Mouse (Mus musculus) CH12.LX (cell line): ENCODE results near the gene Fbxo47.

Source experiments
- CHD1 ChIP-seq: IDR thresholded peaks from 2 replicates; pipeline ENCODE4 v1.6.1; 2012; ENCODE audit warnings: low read depth, low read length, improper control_type of control experiment, inconsistent platforms
- CTCF ChIP-seq, 2 experiments: IDR thresholded peaks in 1 of 2; conservative IDR thresholded peaks in 1 of 2; 2 replicates each; pipeline ENCODE4 v1.5.1; 2011 to 2012; ENCODE audit warnings: low read depth in 2 of 2, low read length in 2 of 2, improper control_type of control experiment in 1 of 2, inconsistent platforms in 1 of 2, mild to moderate bottlenecking in 1 of 2, moderate library complexity in 1 of 2
- POLR2A ChIP-seq: IDR thresholded peaks from 2 replicates; pipeline ENCODE4 v1.6.1; 2011; ENCODE audit warnings: low read depth, mild to moderate bottlenecking, improper control_type of control experiment, low read length
- POLR2AphosphoS2 ChIP-seq: IDR thresholded peaks from 2 replicates; pipeline ENCODE4 v1.6.1; 2011; ENCODE audit warnings: low read depth, low read length, improper control_type of control experiment
- TCF12 ChIP-seq: IDR thresholded peaks from 2 replicates; pipeline ENCODE4 v1.6.1; 2014; ENCODE audit warnings: low read depth, mild to moderate bottlenecking, inconsistent platforms, low read length, improper control_type of control experiment

- TF ChIP-seq CHD1, result no peak
- TF ChIP-seq TCF12, result no peak
- no peak for TF ChIP-seq POLR2A
- TF ChIP-seq POLR2AphosphoS2, result no peak
- TF ChIP-seq CTCF (conservative IDR thresholded peaks at IDR 0.05 in 1 of 2, IDR thresholded peaks at IDR 0.05 in 1 of 2; ENCODE audit: low read depth in 2 of 2, low read length in 2 of 2), result no peak
These were observed 21.6 kb upstream of the Fbxo47 start for GRCm38 (mm10) chr11:97905540-97905939.
